Mouse (Mus musculus) liver, embryonic 16.5 days (tissue): ENCODE data around the gene Cblc. TPM values are rescaled to one million over a fixed set of nuclear protein-coding genes. Genes with fewer than 3 reads are reported as not detected.

Experiments
- ATAC-seq: fragments of 200-750 bp; cut with Nextera tagmentation; 2 replicates; pipeline ENCODE4 v1.8.0; 2017; ENCODE audit warnings: low read depth, mild to moderate bottlenecking, moderate number of reproducible peaks, moderate library complexity
- H3K27ac ChIP-seq: fragments of 300-500 bp; sonication (generic); 2 replicates; pipeline ENCODE4 v1.5.1; 2014; ENCODE audit warnings: mild to moderate bottlenecking, low read length
- H3K27me3 ChIP-seq: fragments of 300-500 bp; sonication (generic); 2 replicates; pipeline ENCODE4 v1.6.1; 2014; ENCODE audit warnings: low read depth, low read length, mixed read lengths; ENCODE audit not compliant: control insufficient read depth, insufficient read depth
- H3K36me3 ChIP-seq: fragments of 300-500 bp; sonication (generic); 2 replicates; pipeline ENCODE4 v1.6.1; 2014; ENCODE audit warnings: mild to moderate bottlenecking; ENCODE audit not compliant: control insufficient read depth, insufficient read depth
- H3K4me1 ChIP-seq: fragments of 300-500 bp; sonication (generic); 2 replicates; pipeline ENCODE4 v1.6.1; 2014; ENCODE audit warnings: low read depth, low read length, mixed read lengths; ENCODE audit not compliant: control insufficient read depth
- H3K4me2 ChIP-seq: fragments of 300-500 bp; sonication (generic); 2 replicates; pipeline ENCODE4 v1.6.1; 2014; ENCODE audit warnings: low read depth, low read length, mixed read lengths
- H3K4me3 ChIP-seq: fragments of 300-500 bp; sonication (generic); 2 replicates; pipeline ENCODE4 v1.5.1; 2014; ENCODE audit warnings: low read depth, mild to moderate bottlenecking, low read length
- H3K9ac ChIP-seq: fragments of 300-500 bp; sonication (generic); 2 replicates; pipeline ENCODE4 v1.6.1; 2014; ENCODE audit warnings: low read depth, low read length
- H3K9me3 ChIP-seq: fragments of 300-500 bp; sonication (generic); replicated peaks from 2 replicates; pipeline ENCODE4 v1.6.1; 2016; ENCODE audit warnings: low read length; ENCODE audit not compliant: control insufficient read depth
- WGBS: fragments of 180-500 bp; shearing (Covaris S2); extraction: QIAGEN DNeasy Blood & Tissue Kit; methylation state at CpG from one replicate; pipeline ENCODE4 v1.1.7; 2014; ENCODE audit not compliant: insufficient replicate concordance; 5-methylcytosine and 5-hydroxymethylcytosine counted together
- polyA plus RNA-seq: library from polyadenylated mRNA; unstranded; fragments of >200 nt; fragmentation: Nextera tagmentation; extraction: Ambion mirVana; gene quantifications from 2 replicates; pipeline ENCODE4 v1.2.1, GENCODE M21; 2015

Cblc gene
- polyA plus RNA-seq, 1 experiment from 2014 or later: 4.7 TPM

- no peak for ATAC-seq
- no peak overlapping the region for H3K27ac ChIP-seq
- peaks cover 14% of the 10 kb centered on the region for H3K4me1 ChIP-seq
- no peaks in the 10 kb centered on the region for H3K36me3 ChIP-seq
- H3K9ac ChIP-seq: no peak overlapping the region
- 37% methylated on average over 6 of the region's 6 CpGs for WGBS
- no peaks in the 10 kb centered on the region for H3K9me3 ChIP-seq
- H3K4me3 ChIP-seq: no peak overlapping the region
- no peak overlapping the region for H3K4me2 ChIP-seq
- H3K27me3 ChIP-seq: peaks cover 14% of the 10 kb centered on the region
Measured at GRCm38 (mm10) chr7:19813579-19814122, 17.0 kb upstream of the Cblc start.

- no peak for ATAC-seq
- H3K36me3 ChIP-seq: no peaks in the 10 kb centered on the region
- no peaks in the 10 kb centered on the region for H3K9me3 ChIP-seq
- peaks cover 11% of the 10 kb centered on the region for H3K4me1 ChIP-seq
- WGBS: 60% methylated on average over 4 of the region's 4 CpGs
- no peak overlapping the region for H3K9ac ChIP-seq
- no peak overlapping the region for H3K27ac ChIP-seq
- no peak overlapping the region for H3K4me2 ChIP-seq
- peaks cover 14% of the 10 kb centered on the region for H3K27me3 ChIP-seq
- no peak overlapping the region for H3K4me3 ChIP-seq
Measured at GRCm38 (mm10) chr7:19813161-19813560, 16.6 kb upstream of the Cblc start.

- H3K4me2 ChIP-seq: no peak overlapping the region
- no peak overlapping the region for H3K27ac ChIP-seq
- WGBS: 19% methylated on average over 22 of the region's 22 CpGs
- no peaks in the 10 kb centered on the region for H3K9me3 ChIP-seq
- no peak overlapping the region for H3K4me3 ChIP-seq
- no peak for ATAC-seq
- no peak overlapping the region for H3K9ac ChIP-seq
- peaks cover 8% of the 10 kb centered on the region for H3K4me1 ChIP-seq
- no peaks in the 10 kb centered on the region for H3K36me3 ChIP-seq
- H3K27me3 ChIP-seq: peaks cover 2% of the 10 kb centered on the region; the same call in 1 of the 2 replicates
Measured at GRCm38 (mm10) chr7:19811114-19811513, 14.5 kb upstream of the Cblc start.

GRCm38 (mm10) chr7:19809369-19809768, 12.8 kb upstream of the Cblc start:
- 0 out of 2 replicates have a peak overlapping the region, but pooled peaks have one; percentile 6 for H3K4me2 ChIP-seq
- no peak overlapping the region for H3K27ac ChIP-seq
- H3K36me3 ChIP-seq: no peaks in the 10 kb centered on the region
- H3K27me3 ChIP-seq: no peaks in the 10 kb centered on the region
- ATAC-seq: no peak
- 35% methylated on average over 27 of the region's 27 CpGs for WGBS
- no peak overlapping the region for H3K9ac ChIP-seq
- H3K4me1 ChIP-seq: peaks cover 2% of the 10 kb centered on the region
- no peaks in the 10 kb centered on the region for H3K9me3 ChIP-seq
- H3K4me3 ChIP-seq: no peak overlapping the region

GRCm38 (mm10) chr7:19806356-19806969, 9.9 kb upstream of the Cblc start:
- no peaks in the 10 kb centered on the region for H3K36me3 ChIP-seq
- WGBS: 67% methylated on average over 8 of the region's 8 CpGs
- no peaks in the 10 kb centered on the region for H3K27me3 ChIP-seq
- ATAC-seq: no peak
- no peaks in the 10 kb centered on the region for H3K9me3 ChIP-seq
- peaks cover 5% of the 10 kb centered on the region; the same call in 1 of the 2 replicates for H3K4me1 ChIP-seq
- H3K4me3 ChIP-seq: no peak overlapping the region
- H3K9ac ChIP-seq: no peak overlapping the region
- no peak overlapping the region for H3K4me2 ChIP-seq
- H3K27ac ChIP-seq: no peak overlapping the region

GRCm38 (mm10) chr7:19802995-19803394, 6.4 kb upstream of the Cblc start:
- 14% methylated on average over 7 of the region's 7 CpGs for WGBS
- Histone ChIP-seq H3K27me3 (no peaks in the 10 kb centered on the region), H3K27ac (no peak overlapping the region), H3K4me3 (no peak overlapping the region), H3K9me3 (no peaks in the 10 kb centered on the region), H3K9ac (no peak overlapping the region), H3K36me3 (no peaks in the 10 kb centered on the region), H3K4me2 (no peak overlapping the region), H3K4me1 (peaks cover 5% of the 10 kb centered on the region; the same call in 1 of the 2 replicates)
- no peak for ATAC-seq

- WGBS: 16% methylated on average over 2 of the region's 2 CpGs
- Histone ChIP-seq H3K9ac (no peak overlapping the region), H3K36me3 (no peaks in the 10 kb centered on the region), H3K27ac (no peak overlapping the region), H3K4me1 (peaks cover 5% of the 10 kb centered on the region; the same call in 1 of the 2 replicates), H3K4me3 (no peak overlapping the region), H3K27me3 (peaks cover 10% of the 10 kb centered on the region), H3K9me3 (no peaks in the 10 kb centered on the region), H3K4me2 (no peak overlapping the region)
- no peak for ATAC-seq
Measured at GRCm38 (mm10) chr7:19800764-19801163, 4.2 kb upstream of the Cblc start.

- H3K27ac ChIP-seq: no peak overlapping the region
- H3K9me3 ChIP-seq: no peaks in the 10 kb centered on the region
- no peaks in the 10 kb centered on the region for H3K36me3 ChIP-seq
- peak overlapping the region; percentile 46 for H3K4me3 ChIP-seq
- 13% methylated on average over 18 of the region's 18 CpGs for WGBS
- peak overlapping the region; percentile 45 for H3K4me2 ChIP-seq
- no peaks in the 10 kb centered on the region; the same call in 1 of the 2 replicates for H3K4me1 ChIP-seq
- peaks cover 13% of the 10 kb centered on the region for H3K27me3 ChIP-seq
- H3K9ac ChIP-seq: peak overlapping the region; percentile 33
- ATAC-seq: no peak
Measured at GRCm38 (mm10) chr7:19796254-19796653, 355 bp downstream of the Cblc start.

GRCm38 (mm10) chr7:19795236-19795635, 1.4 kb downstream of the Cblc start:
- no peaks in the 10 kb centered on the region for H3K36me3 ChIP-seq
- H3K4me2 ChIP-seq: no peak overlapping the region
- H3K27ac ChIP-seq: no peak overlapping the region
- no peaks in the 10 kb centered on the region; the same call in 1 of the 2 replicates for H3K4me1 ChIP-seq
- H3K9ac ChIP-seq: no peak overlapping the region
- H3K27me3 ChIP-seq: peaks cover 13% of the 10 kb centered on the region
- ATAC-seq: no peak
- 55% methylated on average over 2 of the region's 2 CpGs for WGBS
- H3K9me3 ChIP-seq: no peaks in the 10 kb centered on the region
- no peak overlapping the region for H3K4me3 ChIP-seq
